ENCODE assay signal across 12 mouse cellular contexts in the genomic region with DNA sequence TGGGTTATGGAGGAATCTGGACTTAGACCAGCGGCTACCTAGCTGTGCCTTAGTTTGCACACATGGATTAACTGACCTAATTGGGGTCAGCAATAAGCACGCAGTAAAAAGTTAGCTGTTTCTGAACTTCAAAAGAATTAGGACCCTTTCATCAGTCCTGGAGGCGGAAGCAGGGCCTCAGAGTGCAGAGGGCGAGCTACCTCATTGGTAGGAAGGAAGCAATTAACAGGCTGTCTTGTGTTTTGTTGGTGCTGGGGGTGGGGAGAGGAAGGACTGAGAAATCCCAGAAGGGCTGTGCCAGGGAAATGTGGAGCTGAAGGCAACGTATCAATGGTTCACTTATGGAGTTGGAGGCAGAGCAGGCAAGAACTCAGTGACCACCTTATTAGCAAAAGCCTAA.
DNase-seq lines count a peak whose midpoint lies in the region; ATAC-seq lines count a peak whose summit lies in the region.
"Had no signal": no experiment of that assay in that cellular context is flagged by ENCODE, and none has a peak within 500 bp of the region (broad histone marks: within the 10 kb centered on the region; RNA-seq: fewer than 3 reads in every experiment).

No protein-coding gene starts in this region.

- H3K27me3 ChIP-seq in lung, embryonic 16.5 days (ENCODE audit: control insufficient read depth, insufficient read depth, low read depth, low read length): no peaks in the 10 kb centered on the region
- no peaks in the 10 kb centered on the region for H3K27me3 ChIP-seq in intestine, embryonic 16.5 days (replicated peaks; ENCODE audit: control insufficient read depth, insufficient read depth, low read length)
- H3K27me3 ChIP-seq: forebrain, embryonic 15.5 days had no signal

- no peaks in the 10 kb centered on the region for H3K4me1 ChIP-seq in lung, embryonic 16.5 days (replicated peaks; ENCODE audit: control insufficient read depth, insufficient read depth, low read length)
- no peaks in the 10 kb centered on the region for H3K4me1 ChIP-seq in intestine, embryonic 16.5 days (ENCODE audit: control insufficient read depth, insufficient read depth, low read length)
- H3K4me1 ChIP-seq: forebrain, embryonic 15.5 days had no signal

- no peak overlapping the region for H3K4me3 ChIP-seq in lung, embryonic 16.5 days (ENCODE audit: low read length)
- H3K4me3 ChIP-seq in intestine, embryonic 16.5 days (ENCODE audit: low read length): no peak overlapping the region
- H3K4me3 ChIP-seq: forebrain, embryonic 15.5 days had no signal

- H3K9me3 ChIP-seq in lung, embryonic 16.5 days (ENCODE audit: control insufficient read depth, low read length): no peaks in the 10 kb centered on the region
- no peaks in the 10 kb centered on the region for H3K9me3 ChIP-seq in intestine, embryonic 16.5 days (ENCODE audit: control insufficient read depth, low read length)
- H3K9me3 ChIP-seq: forebrain, embryonic 15.5 days had no signal

- WGBS in lung, embryonic 16.5 days: 42% methylated on average over 5 of the region's 5 CpGs
- WGBS in intestine, embryonic 16.5 days: 32% methylated on average over 5 of the region's 5 CpGs

- no peak overlapping the region for H3K27ac ChIP-seq in lung, embryonic 16.5 days (ENCODE audit: low read length)
- H3K27ac ChIP-seq in intestine, embryonic 16.5 days (ENCODE audit: low read length): no peak overlapping the region
- H3K27ac ChIP-seq: forebrain, embryonic 15.5 days; liver, embryonic 14.5 days had no signal

- DNase-seq in lung, postnatal 14 days: no peak
- peak; percentile 50 for DNase-seq in embryo, embryonic 9.5 days (ENCODE audit: extremely low spot score)
- DNase-seq in thymus, postnatal 25 days: peak; percentile 26
- DNase-seq in left cerebral cortex, adult 11 months (ENCODE audit: low spot score): no peak
- DNase-seq in right cerebral cortex, postnatal 14 days: no peak
- DNase-seq: cerebellum, postnatal 36 days; kidney, postnatal 14 days had no signal

- no peak overlapping the region for H3K9ac ChIP-seq in lung, embryonic 16.5 days (ENCODE audit: low read length)
- no peak overlapping the region for H3K9ac ChIP-seq in intestine, embryonic 16.5 days (ENCODE audit: low read depth, low read length)
- H3K9ac ChIP-seq: forebrain, embryonic 15.5 days; liver, embryonic 14.5 days had no signal

- H3K36me3 ChIP-seq in lung, embryonic 16.5 days (ENCODE audit: control insufficient read depth, insufficient read depth, low read length): no peaks in the 10 kb centered on the region
- H3K36me3 ChIP-seq in intestine, embryonic 16.5 days (ENCODE audit: control insufficient read depth, insufficient read depth, low read length): no peaks in the 10 kb centered on the region
- H3K36me3 ChIP-seq: forebrain, embryonic 15.5 days had no signal

- H3K4me2 ChIP-seq in lung, embryonic 16.5 days (ENCODE audit: low read depth, low read length): no peak overlapping the region
- H3K4me2 ChIP-seq in intestine, embryonic 16.5 days (ENCODE audit: low read depth, low read length): no peak overlapping the region
- H3K4me2 ChIP-seq: forebrain, embryonic 15.5 days had no signal

- ATAC-seq in lung, embryonic 16.5 days (ENCODE audit: low read depth): peak; percentile 67
- ATAC-seq in intestine, embryonic 16.5 days: peak; percentile 58; the same call in 1 of the 2 replicates
- ATAC-seq: forebrain, embryonic 15.5 days; midbrain, embryonic 16.5 days had no signal

Comparison
In these comparisons a context has a peak if more than half of its experiments do, and no peak if none do; other contexts are left out.
1. DNase-seq: peak in embryo, embryonic 9.5 days (single experiment) and thymus, postnatal 25 days (single experiment); none in lung, postnatal 14 days (single experiment), left cerebral cortex, adult 11 months (single experiment) and right cerebral cortex, postnatal 14 days (single experiment).